Mouse (Mus musculus) forebrain, postnatal 0 days (tissue): Measurements from ENCODE around the gene Pthlh. TPM values are rescaled to one million over a fixed set of nuclear protein-coding genes. Genes with fewer than 3 reads are reported as not detected.
A peak's percentile ranks its signal among the peaks of the same experiment; 100 is the strongest.
"Not testable (repeated sequence)": the region's sequence is repeated elsewhere in the genome, so short reads cannot be mapped to it uniquely, and the experiment has no call there.

ENCODE experiments used
- ATAC-seq: fragments of 200-750 bp; cut with Nextera tagmentation; 2 replicates; pipeline ENCODE4 v1.8.0; 2017; ENCODE audit warnings: mild to moderate bottlenecking, moderate library complexity
- DNase-seq: peaks from one replicate; pipeline ENCODE4 v3.0.0-alpha.2; 2015
- H3K27ac ChIP-seq: fragments of 300-500 bp; sonication (generic); 2 replicates; pipeline ENCODE4 v1.5.1; 2014; ENCODE audit warnings: low read depth, mild to moderate bottlenecking, antibody characterized with exemption, low read length, moderate library complexity, mixed read lengths
- H3K27me3 ChIP-seq: fragments of 300-500 bp; sonication (generic); 2 replicates; pipeline ENCODE4 v1.6.1; 2014; ENCODE audit warnings: mild to moderate bottlenecking, low read length, mixed read lengths; ENCODE audit not compliant: insufficient read depth
- H3K36me3 ChIP-seq: fragments of 300-500 bp; sonication (generic); 2 replicates; pipeline ENCODE4 v1.6.1; 2014; ENCODE audit warnings: mild to moderate bottlenecking, moderate library complexity; ENCODE audit not compliant: insufficient read depth
- H3K4me1 ChIP-seq: fragments of 300-500 bp; sonication (generic); 2 replicates; pipeline ENCODE4 v1.6.1; 2014; ENCODE audit warnings: antibody characterized with exemption; ENCODE audit not compliant: insufficient read depth
- H3K4me2 ChIP-seq: fragments of 300-500 bp; sonication (generic); 2 replicates; pipeline ENCODE4 v1.6.1; 2014; ENCODE audit warnings: low read depth, mild to moderate bottlenecking, moderate library complexity
- H3K4me3 ChIP-seq: fragments of 300-500 bp; sonication (generic); 2 replicates; pipeline ENCODE4 v1.5.1; 2014; ENCODE audit warnings: low read depth, low read length, mixed read lengths
- H3K9ac ChIP-seq: fragments of 300-500 bp; sonication (generic); 2 replicates; pipeline ENCODE4 v1.6.1; 2014; ENCODE audit warnings: mild to moderate bottlenecking
- H3K9me3 ChIP-seq: fragments of 300-500 bp; sonication (generic); 2 replicates; pipeline ENCODE4 v1.6.1; 2016; ENCODE audit warnings: low read length
- CTCF ChIP-seq: sonication (generic); IDR thresholded peaks from 2 replicates; pipeline ENCODE4 v1.5.1; 2016; ENCODE audit warnings: antibody characterized with exemption, control low read depth, low read depth
- WGBS: fragments of 180-500 bp; shearing (Covaris S2); extraction: QIAGEN DNeasy Blood & Tissue Kit; methylation state at CpG from one replicate; pipeline ENCODE4 v1.1.7; 2014; 5-methylcytosine and 5-hydroxymethylcytosine counted together
- polyA plus RNA-seq: library from polyadenylated mRNA; unstranded; fragments of >200 nt; fragmentation: Nextera tagmentation; extraction: Ambion mirVana; gene quantifications from 2 replicates; pipeline ENCODE4 v1.2.1, GENCODE M21; 2015
- total RNA-seq: library from RNA; depleted of rRNA; stranded (reverse); fragments of >200 nt; gene quantifications from 2 replicates; pipeline ENCODE4 v1.2.3, GENCODE M21; 2014; rRNA removed

Gene Pthlh
- total RNA-seq (0.86 and 0.92 TPM in 2 replicates), polyA plus RNA-seq (1.4 and 2.9 TPM in 2 replicates)

- DNase-seq = peak; percentile 50
- Histone ChIP-seq H3K27me3 (peaks cover 41% of the 10 kb centered on the region), H3K9ac (peak within 1 kb of the TSS; percentile 28; the same call in 1 of the 2 replicates), H3K9me3 (no peaks in the 10 kb centered on the region), H3K27ac (no peak within 1 kb of the TSS), H3K36me3 (no peaks in the 10 kb centered on the region), H3K4me2 (peak within 1 kb of the TSS; percentile 80), H3K4me3 (peak within 1 kb of the TSS; percentile 40), H3K4me1 (0 out of 2 replicates have a peak, but pooled peaks cover 4% of the 10 kb centered on the region)
- peak; percentile 81 for ATAC-seq
- 3% methylated on average over 67 of the region's 68 CpGs for WGBS
- TF ChIP-seq CTCF = peak; percentile 39; the same call in 1 of the 2 replicates
These were observed at the start of gene Pthlh for GRCm38 (mm10) chr6:147263587-147264565. TSS of gene Pthlh (minus strand) at chr6:147264183.

GRCm38 (mm10) chr6:147313331-147313730 is 49.3 kb upstream of the Pthlh start:
- TF ChIP-seq CTCF = no peak
- H3K9ac ChIP-seq = no peak overlapping the region
- H3K4me2 ChIP-seq = no peak overlapping the region
- no peaks in the 10 kb centered on the region for H3K27me3 ChIP-seq
- H3K4me1 ChIP-seq = no peaks in the 10 kb centered on the region
- H3K36me3 ChIP-seq = no peaks in the 10 kb centered on the region
- DNase-seq = no peak
- no peak for ATAC-seq
- H3K4me3 ChIP-seq = no peak overlapping the region
- no peak overlapping the region for H3K27ac ChIP-seq
- H3K9me3 ChIP-seq = no peaks in the 10 kb centered on the region

GRCm38 (mm10) chr6:147310435-147310978 is 46.5 kb upstream of the Pthlh start:
- H3K4me2 ChIP-seq = no peak overlapping the region
- H3K9me3 ChIP-seq = no peaks in the 10 kb centered on the region
- no peak for DNase-seq
- no peak overlapping the region for H3K4me3 ChIP-seq
- no peaks in the 10 kb centered on the region for H3K4me1 ChIP-seq
- H3K27me3 ChIP-seq = no peaks in the 10 kb centered on the region
- no peak for TF ChIP-seq CTCF
- WGBS = 87% methylated on average over 7 of the region's 7 CpGs
- no peak overlapping the region for H3K27ac ChIP-seq
- no peaks in the 10 kb centered on the region for H3K36me3 ChIP-seq
- ATAC-seq = no peak
- H3K9ac ChIP-seq = no peak overlapping the region

GRCm38 (mm10) chr6:147310035-147310434 is 46.1 kb upstream of the Pthlh start:
- Histone ChIP-seq H3K9me3 (no peaks in the 10 kb centered on the region), H3K9ac (no peak overlapping the region), H3K4me2 (no peak overlapping the region), H3K27me3 (no peaks in the 10 kb centered on the region), H3K27ac (no peak overlapping the region), H3K36me3 (no peaks in the 10 kb centered on the region), H3K4me1 (no peaks in the 10 kb centered on the region), H3K4me3 (no peak overlapping the region)
- ATAC-seq (0 out of 2 replicates have a peak, but pooled peaks have one; percentile 20), DNase-seq (peak; percentile 11)
- 72% methylated on average over 4 of the region's 4 CpGs for WGBS
- no peak for TF ChIP-seq CTCF

- H3K4me1 ChIP-seq, H3K36me3 ChIP-seq, H3K9me3 ChIP-seq, H3K27me3 ChIP-seq, ATAC-seq, H3K4me3 ChIP-seq, DNase-seq, H3K9ac ChIP-seq, H3K4me2 ChIP-seq, H3K27ac ChIP-seq: not testable (repeated sequence)
- 83% methylated on average over 4 of the region's 9 CpGs for WGBS
These were observed 40.3 kb upstream of the Pthlh start for GRCm38 (mm10) chr6:147304236-147304635.

GRCm38 (mm10) chr6:147299607-147300006 is 35.6 kb upstream of the Pthlh start:
- no peaks in the 10 kb centered on the region for H3K9me3 ChIP-seq
- no peaks in the 10 kb centered on the region for H3K4me1 ChIP-seq
- H3K27ac ChIP-seq = no peak overlapping the region
- DNase-seq (no peak), ATAC-seq (no peak)
- H3K36me3 ChIP-seq = no peaks in the 10 kb centered on the region
- no peaks in the 10 kb centered on the region for H3K27me3 ChIP-seq
- H3K9ac ChIP-seq = no peak overlapping the region
- H3K4me3 ChIP-seq = no peak overlapping the region
- WGBS = 80% methylated on average over 5 of the region's 5 CpGs
- no peak for TF ChIP-seq CTCF
- no peak overlapping the region for H3K4me2 ChIP-seq

- no peaks in the 10 kb centered on the region for H3K4me1 ChIP-seq
- DNase-seq (no peak), ATAC-seq (no peak)
- no peaks in the 10 kb centered on the region for H3K36me3 ChIP-seq
- no peak overlapping the region for H3K4me2 ChIP-seq
- no peak for TF ChIP-seq CTCF
- WGBS = 60% methylated on average over 5 of the region's 5 CpGs
- H3K27me3 ChIP-seq = no peaks in the 10 kb centered on the region
- peaks cover 10% of the 10 kb centered on the region; the same call in 1 of the 2 replicates for H3K9me3 ChIP-seq
- no peak overlapping the region for H3K4me3 ChIP-seq
- H3K9ac ChIP-seq = no peak overlapping the region
- no peak overlapping the region for H3K27ac ChIP-seq
These were observed 15.3 kb upstream of the Pthlh start for GRCm38 (mm10) chr6:147279309-147279708.
